Mouse (Mus musculus) lung, adult 2 months (tissue): ENCODE results near the gene Plekhj1.

ENCODE experiments used
- CTCF ChIP-seq: fragments of 200-500 bp; IDR thresholded peaks from 2 replicates; pipeline ENCODE4 v1.5.1; 2011; ENCODE audit warnings: mild to moderate bottlenecking, low read length, control low read depth; ENCODE audit not compliant: insufficient read depth
- POLR2A ChIP-seq: fragments of 200-500 bp; IDR thresholded peaks from 2 replicates; pipeline ENCODE4 v1.6.1; 2011; ENCODE audit warnings: low read depth, mild to moderate bottlenecking, control low read depth, low read length, borderline replicate concordance; ENCODE audit errors: extremely low read depth

GRCm38 (mm10) chr10:80827063-80827869, 28.8 kb upstream of the Plekhj1 start:
- TF ChIP-seq CTCF (no peak), POLR2A (no peak)
